Mouse (Mus musculus): Measurements from ENCODE around the gene Bola2.

Bola2 gene

GRCm38 (mm10) chr7:126676631-126677220 lies 18.5 kb upstream of the Bola2 start:
- TF ChIP-seq GATA4 (IDR thresholded peaks at IDR 0.05; ENCODE audit: insufficient replicate concordance, low read length), result no peak

- TF ChIP-seq GATA4 (IDR thresholded peaks at IDR 0.05; ENCODE audit: insufficient replicate concordance, low read length), result peak; percentile 85; the same call in 1 of the 2 replicates
Measured at GRCm38 (mm10) chr7:126678545-126679341, 16.5 kb upstream of the Bola2 start.

DNA sequence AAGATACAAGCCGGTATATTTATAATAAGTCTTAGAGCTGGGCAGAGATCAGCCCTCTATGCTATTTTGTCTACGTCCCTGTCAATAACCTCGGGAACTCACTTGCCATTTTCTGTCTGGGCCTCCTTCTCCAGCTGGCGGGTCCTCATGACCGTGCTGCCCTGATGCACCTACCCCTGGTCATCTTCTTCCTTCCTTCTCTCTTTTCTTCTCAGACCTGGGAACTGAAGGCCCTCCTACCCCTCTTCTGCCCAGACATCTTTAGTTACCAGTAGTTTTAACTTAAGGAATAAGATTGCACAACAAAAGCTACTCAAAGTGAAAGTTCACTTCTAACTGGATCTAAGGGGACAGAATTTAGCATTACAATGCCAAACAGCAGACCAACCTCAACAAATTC lies 15.5 kb upstream of the Bola2 start:
- no peak for TF ChIP-seq GATA4 (IDR thresholded peaks at IDR 0.05; ENCODE audit: insufficient replicate concordance, low read length)

DNA sequence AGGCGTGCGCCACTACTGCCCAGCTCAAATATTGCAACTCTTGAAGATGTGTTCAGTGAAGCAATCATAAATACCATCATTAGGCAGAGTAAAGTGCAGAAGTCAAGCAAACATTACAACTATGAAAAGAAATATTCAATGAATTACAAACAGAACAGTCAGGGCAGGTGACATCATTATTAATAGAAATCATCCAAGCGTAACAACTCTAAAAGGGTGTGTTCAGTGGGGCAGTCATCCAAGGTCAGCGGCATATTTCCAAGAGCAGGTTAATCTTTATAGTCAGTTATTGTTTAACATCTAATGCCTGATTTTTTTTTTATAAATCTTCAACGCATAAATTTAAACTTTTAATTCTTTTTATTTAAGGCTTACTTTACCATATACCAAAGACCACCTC lies 14.0 kb upstream of the Bola2 start:
- TF ChIP-seq GATA4 (IDR thresholded peaks at IDR 0.05; ENCODE audit: insufficient replicate concordance, low read length), result no peak

DNA sequence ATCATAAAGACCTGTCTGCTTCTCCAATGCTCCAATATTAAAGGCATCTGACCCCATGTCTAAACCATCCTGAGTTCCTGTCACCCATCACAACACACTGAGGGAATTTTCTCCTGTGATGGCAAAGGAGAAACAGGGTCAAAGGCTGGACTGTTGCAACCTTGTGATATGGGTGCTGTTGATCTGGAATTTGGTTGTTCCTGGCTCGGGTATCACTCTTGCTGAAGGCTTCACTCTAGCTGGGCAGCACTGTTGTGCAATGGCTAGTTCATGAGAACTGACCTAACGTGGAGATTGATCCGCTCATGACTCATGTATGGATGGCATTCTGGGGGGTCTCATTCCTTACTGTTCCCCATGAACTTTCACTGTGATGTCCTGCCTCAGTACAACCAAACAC lies 6.2 kb upstream of the Bola2 start:
- TF ChIP-seq GATA4 (IDR thresholded peaks at IDR 0.05; ENCODE audit: insufficient replicate concordance, low read length), result no peak

DNA sequence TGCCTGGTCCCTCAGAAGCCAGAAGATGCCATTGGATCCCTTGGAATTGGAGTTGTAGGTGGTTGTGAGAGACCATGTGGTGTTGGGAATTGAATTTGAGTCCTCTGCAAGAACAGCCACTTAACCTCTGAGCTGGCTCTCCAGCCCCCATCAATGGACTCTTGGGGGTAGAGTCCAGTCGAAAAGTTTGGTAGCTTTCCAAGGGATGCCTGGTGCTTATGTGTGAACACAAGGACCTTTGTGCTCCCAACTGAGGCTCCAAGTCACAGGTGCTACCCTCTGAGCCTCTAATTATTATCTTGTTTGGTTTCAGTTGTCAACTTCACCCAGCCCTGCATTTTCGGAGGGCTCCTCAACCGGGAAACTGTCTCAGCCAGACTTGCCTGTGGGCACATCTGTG lies 4.5 kb upstream of the Bola2 start:
- no peak for TF ChIP-seq GATA4 (IDR thresholded peaks at IDR 0.05; ENCODE audit: insufficient replicate concordance, low read length)

DNA sequence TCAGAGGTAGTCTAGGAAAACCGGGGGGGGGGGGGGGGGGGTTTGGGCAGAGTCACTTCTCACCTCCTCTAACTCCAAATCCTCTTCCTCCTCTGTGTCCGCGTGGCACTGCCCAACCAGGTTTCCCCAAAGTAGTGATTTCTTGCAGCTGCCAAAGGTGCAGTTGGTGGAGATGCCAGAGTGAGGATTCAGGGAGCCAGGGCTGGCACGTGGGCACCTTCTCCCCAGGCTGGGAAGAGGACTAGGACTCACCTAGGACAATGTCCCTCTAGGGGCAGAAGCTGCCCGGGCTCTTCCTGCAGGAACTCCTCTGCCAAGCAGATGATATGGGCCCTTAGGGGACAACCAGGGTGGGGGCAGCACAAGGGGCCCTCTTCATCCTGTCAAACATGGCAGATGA lies 3.5 kb upstream of the Bola2 start:
- TF ChIP-seq GATA4 (IDR thresholded peaks at IDR 0.05; ENCODE audit: insufficient replicate concordance, low read length), result no peak

GRCm38 (mm10) chr7:126692426-126692825 lies 2.8 kb upstream of the Bola2 start:
- TF ChIP-seq GATA4 (IDR thresholded peaks at IDR 0.05; ENCODE audit: insufficient replicate concordance, low read length), result no peak

DNA sequence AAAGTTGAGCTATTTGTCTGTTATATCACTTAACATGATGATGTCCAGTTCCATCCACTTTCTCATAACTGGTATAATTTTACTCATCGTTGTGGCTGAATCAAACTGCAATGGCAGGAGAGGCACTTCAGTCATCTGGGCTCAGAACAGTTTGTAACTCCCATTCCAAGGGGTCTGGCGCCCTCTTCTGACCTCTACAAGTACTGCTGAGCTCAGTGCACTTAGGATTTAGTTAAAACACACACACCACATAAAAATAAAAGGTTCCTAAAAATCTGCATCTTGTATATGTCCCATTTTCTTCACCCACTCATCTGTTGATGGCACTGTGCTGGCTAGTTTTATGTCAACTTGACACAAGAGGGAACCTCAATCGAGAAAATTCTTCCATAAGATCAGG lies 1.9 kb upstream of the Bola2 start:
- no peak for TF ChIP-seq GATA4 (IDR thresholded peaks at IDR 0.05; ENCODE audit: insufficient replicate concordance, low read length)

- TF ChIP-seq GATA4 (IDR thresholded peaks at IDR 0.05; ENCODE audit: insufficient replicate concordance, low read length), result no peak
Measured at GRCm38 (mm10) chr7:126693781-126694180, 1.4 kb upstream of the Bola2 start.

DNA sequence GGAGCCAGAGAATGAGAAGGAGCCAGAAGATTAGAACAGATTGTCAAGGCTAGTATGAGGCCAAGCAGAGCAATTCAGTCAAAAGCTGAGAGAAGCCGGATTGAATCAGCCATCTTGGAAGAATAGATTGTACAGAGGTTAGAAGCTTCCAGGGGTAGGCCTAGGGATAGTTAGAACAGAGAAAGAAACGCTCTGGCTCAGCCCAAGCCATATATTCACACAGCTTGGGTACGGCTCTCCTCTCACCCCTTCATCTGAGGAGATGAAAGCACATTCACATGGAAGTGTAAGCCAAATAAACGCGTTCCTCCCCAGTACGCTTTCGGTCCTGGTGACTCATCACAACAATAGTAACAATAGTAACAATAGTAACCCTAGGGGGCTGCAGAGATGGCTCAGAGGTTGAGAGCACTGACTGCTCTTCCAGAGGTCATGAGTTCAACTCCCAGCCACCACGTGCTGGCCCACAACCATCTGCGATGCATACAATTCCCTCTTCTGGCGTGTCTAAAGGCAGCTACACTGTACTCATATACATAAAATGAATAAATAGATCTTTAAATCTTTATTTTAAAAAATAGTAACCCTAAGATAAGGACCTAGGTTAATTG lies 655 bp upstream of the Bola2 start:
- no peak for TF ChIP-seq GATA4 (IDR thresholded peaks at IDR 0.05; ENCODE audit: insufficient replicate concordance, low read length)

DNA sequence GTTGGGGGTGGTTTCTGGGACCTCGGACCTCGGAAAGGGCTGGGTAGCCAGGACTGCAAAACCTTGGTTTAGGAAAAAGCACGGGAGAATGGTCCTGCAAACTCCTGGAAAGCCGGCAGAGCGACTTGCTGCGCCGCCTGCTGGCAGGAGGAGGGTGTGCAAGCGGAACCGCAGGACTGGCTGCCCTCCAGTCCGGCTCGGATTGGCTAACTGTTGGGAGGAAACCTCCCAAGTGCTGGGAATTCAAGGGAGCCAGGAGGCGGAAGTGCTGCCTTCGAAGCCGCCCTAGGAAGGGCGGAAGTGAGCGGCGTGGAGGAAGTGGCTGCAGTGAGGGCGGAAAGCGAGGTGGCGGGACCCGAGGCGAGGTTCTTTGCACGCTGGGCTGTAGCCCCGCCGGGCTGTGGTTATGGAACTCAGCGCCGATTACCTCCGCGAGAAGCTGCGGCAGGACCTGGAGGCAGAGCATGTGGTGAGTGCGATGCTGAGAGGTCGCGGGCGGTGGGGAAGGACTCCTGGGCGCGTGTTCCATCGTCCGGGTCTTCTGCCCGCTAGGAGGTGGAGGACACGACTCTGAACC lies 518 bp downstream of the Bola2 start, which contains the start of gene Slx1b:
Gene Slx1b, minus strand, starts transcription at position 154 of the 577 bp plus-strand sequence.
- no peak for TF ChIP-seq GATA4 (IDR thresholded peaks at IDR 0.05; ENCODE audit: insufficient replicate concordance, low read length)

GRCm38 (mm10) chr7:126696303-126696702 lies 1.1 kb downstream of the Bola2 start:
- TF ChIP-seq GATA4 (IDR thresholded peaks at IDR 0.05; ENCODE audit: insufficient replicate concordance, low read length), result no peak

DNA sequence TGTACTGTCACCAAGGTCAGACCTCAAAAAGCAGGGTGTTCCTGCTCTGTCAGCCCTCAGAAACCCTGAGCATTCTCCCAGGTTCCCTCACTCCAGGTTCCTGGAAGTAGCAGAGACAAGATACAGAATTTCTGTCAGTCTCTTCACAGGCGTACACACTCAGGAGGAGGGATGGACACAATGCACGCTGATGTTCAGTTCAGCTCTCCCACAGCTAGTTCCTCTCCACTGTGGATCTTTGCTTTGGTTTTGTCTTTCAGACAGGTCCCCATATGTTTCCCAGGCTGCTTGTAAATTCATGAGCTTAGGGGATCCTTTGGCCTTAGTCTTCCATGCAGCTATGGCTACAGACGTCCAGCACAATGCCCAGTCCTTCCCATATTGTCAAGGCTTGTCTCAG lies 1.7 kb downstream of the Bola2 start:
- no peak for TF ChIP-seq GATA4 (IDR thresholded peaks at IDR 0.05; ENCODE audit: insufficient replicate concordance, low read length)

- TF ChIP-seq GATA4 (IDR thresholded peaks at IDR 0.05; ENCODE audit: insufficient replicate concordance, low read length), result no peak
Measured at GRCm38 (mm10) chr7:126697838-126698237, 2.6 kb downstream of the Bola2 start.

Data from liver, adult (tissue).